Mouse (Mus musculus): ENCODE results near the gene Bet1l.

GRCm38 (mm10) chr7:140828171-140828881 lies 29.1 kb downstream of the Bet1l start:
- TF ChIP-seq CTCF (IDR thresholded peaks at IDR 0.05; ENCODE audit: low read depth, low read length) = no peak
- TF ChIP-seq GATA1 (IDR thresholded peaks at IDR 0.05; ENCODE audit: borderline replicate concordance, low read length) = no peak
- TF ChIP-seq TAL1 (conservative IDR thresholded peaks at IDR 0.05; ENCODE audit: low read depth, low read length) = no peak
- no peak for TF ChIP-seq POLR2AphosphoS5 (IDR thresholded peaks at IDR 0.05; ENCODE audit: insufficient replicate concordance, low read depth, low read length)
- no peak for TF ChIP-seq GATA2 (IDR thresholded peaks at IDR 0.05; ENCODE audit: borderline replicate concordance, low read depth, low read length)

All from G1E (cell line).